Mouse (Mus musculus) lung, embryonic 16.5 days (tissue): Measurements from ENCODE around the gene Nxpe5. TPM values are rescaled to one million over a fixed set of nuclear protein-coding genes. Genes with fewer than 3 reads are reported as not detected.

ENCODE experiments used
- ATAC-seq: fragments of 200-750 bp; cut with Nextera tagmentation; 2 replicates; pipeline ENCODE4 v1.8.0; 2017; ENCODE audit warnings: low read depth, mild to moderate bottlenecking, moderate library complexity
- H3K27ac ChIP-seq: fragments of 300-500 bp; sonication (generic); 2 replicates; pipeline ENCODE4 v1.5.1; 2014; ENCODE audit warnings: mild to moderate bottlenecking, control low read depth, low read length
- H3K27me3 ChIP-seq: fragments of 300-500 bp; sonication (generic); 2 replicates; pipeline ENCODE4 v1.6.1; 2014; ENCODE audit warnings: low read depth, low read length, mixed read lengths; ENCODE audit not compliant: control insufficient read depth, insufficient read depth
- H3K36me3 ChIP-seq: fragments of 300-500 bp; sonication (generic); 2 replicates; pipeline ENCODE4 v1.6.1; 2014; ENCODE audit warnings: low read length; ENCODE audit not compliant: control insufficient read depth, insufficient read depth
- H3K4me1 ChIP-seq: fragments of 300-500 bp; sonication (generic); replicated peaks from 2 replicates; pipeline ENCODE4 v1.6.1; 2014; ENCODE audit warnings: low read length, mixed read lengths; ENCODE audit not compliant: control insufficient read depth, insufficient read depth
- H3K4me2 ChIP-seq: fragments of 300-500 bp; sonication (generic); 2 replicates; pipeline ENCODE4 v1.6.1; 2014; ENCODE audit warnings: low read depth, low read length, control low read depth
- H3K4me3 ChIP-seq: fragments of 300-500 bp; sonication (generic); 2 replicates; pipeline ENCODE4 v1.5.1; 2014; ENCODE audit warnings: mild to moderate bottlenecking, low read length, control low read depth
- H3K9ac ChIP-seq: fragments of 300-500 bp; sonication (generic); 2 replicates; pipeline ENCODE4 v1.6.1; 2014; ENCODE audit warnings: low read length, control low read depth
- H3K9me3 ChIP-seq: fragments of 300-500 bp; sonication (generic); 2 replicates; pipeline ENCODE4 v1.6.1; 2016; ENCODE audit warnings: low read length; ENCODE audit not compliant: control insufficient read depth
- WGBS: fragments of 180-500 bp; shearing (Covaris S2); extraction: QIAGEN DNeasy Blood & Tissue Kit; methylation state at CpG from one replicate; pipeline ENCODE4 v1.1.7; 2014; 5-methylcytosine and 5-hydroxymethylcytosine counted together
- polyA plus RNA-seq: library from polyadenylated mRNA; unstranded; fragments of >200 nt; fragmentation: Nextera tagmentation; extraction: Ambion mirVana; gene quantifications from 2 replicates; pipeline ENCODE4 v1.2.1, GENCODE M21; 2015

Nxpe5 gene
- polyA plus RNA-seq, 1 experiment from 2014 or later = not detected

GRCm38 (mm10) chr5:138279585-138280424, 54.1 kb downstream of the Nxpe5 start, which contains the start of the genes Gm43720, Gpc2 and Stag3:
Gene Gm43720 (minus strand): TSS chr5:138279958.
Gene Gpc2 (minus strand): TSS chr5:138280005.
Gene Stag3 (plus strand): TSS chr5:138280240.
- under 1% methylated on average over 56 of the region's 56 CpGs for WGBS
- Histone ChIP-seq H3K36me3 (0 out of 2 replicates have a peak, but pooled peaks cover 2% of the 10 kb centered on the region), H3K9ac (peak within 1 kb of the TSS; percentile 75), H3K4me3 (peak within 1 kb of the TSS; percentile 75), H3K4me1 (peaks cover 19% of the 10 kb centered on the region), H3K27ac (0 out of 2 replicates have a peak within 1 kb of the TSS, but pooled peaks have one; percentile 13), H3K9me3 (peaks cover 8% of the 10 kb centered on the region), H3K27me3 (0 out of 2 replicates have a peak, but pooled peaks cover 2% of the 10 kb centered on the region), H3K4me2 (peak within 1 kb of the TSS; percentile 89)
- ATAC-seq = peak; percentile 99

DNA sequence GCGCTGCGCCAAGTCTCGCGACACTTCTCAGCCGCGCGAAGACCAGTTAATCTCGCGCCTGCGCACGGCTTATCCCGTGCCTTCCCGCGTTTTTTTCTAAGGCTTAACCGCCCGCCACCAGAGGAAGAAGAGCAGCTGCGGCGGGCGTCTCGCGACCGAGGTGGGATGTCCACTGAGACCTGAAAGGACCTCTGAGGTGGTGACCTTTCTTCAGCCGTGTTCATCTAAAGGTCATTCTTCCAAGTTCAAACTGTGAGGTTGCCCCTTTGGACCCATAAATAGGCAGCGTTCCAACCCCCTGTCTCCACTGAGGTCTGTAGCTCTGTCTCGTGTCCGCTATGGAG, 54.7 kb downstream of the Nxpe5 start:
- H3K4me3 ChIP-seq = peak overlapping the region; percentile 75
- peaks cover 15% of the 10 kb centered on the region for H3K4me1 ChIP-seq
- ATAC-seq = no peak
- no peak overlapping the region for H3K27ac ChIP-seq
- 0 out of 2 replicates have a peak overlapping the region, but pooled peaks have one; percentile 28 for H3K9ac ChIP-seq
- H3K9me3 ChIP-seq = peaks cover 8% of the 10 kb centered on the region
- H3K36me3 ChIP-seq = 0 out of 2 replicates have a peak, but pooled peaks cover 2% of the 10 kb centered on the region
- WGBS = 20% methylated on average over 26 of the region's 26 CpGs
- peak overlapping the region; percentile 89 for H3K4me2 ChIP-seq
- H3K27me3 ChIP-seq = 0 out of 2 replicates have a peak, but pooled peaks cover 2% of the 10 kb centered on the region

DNA sequence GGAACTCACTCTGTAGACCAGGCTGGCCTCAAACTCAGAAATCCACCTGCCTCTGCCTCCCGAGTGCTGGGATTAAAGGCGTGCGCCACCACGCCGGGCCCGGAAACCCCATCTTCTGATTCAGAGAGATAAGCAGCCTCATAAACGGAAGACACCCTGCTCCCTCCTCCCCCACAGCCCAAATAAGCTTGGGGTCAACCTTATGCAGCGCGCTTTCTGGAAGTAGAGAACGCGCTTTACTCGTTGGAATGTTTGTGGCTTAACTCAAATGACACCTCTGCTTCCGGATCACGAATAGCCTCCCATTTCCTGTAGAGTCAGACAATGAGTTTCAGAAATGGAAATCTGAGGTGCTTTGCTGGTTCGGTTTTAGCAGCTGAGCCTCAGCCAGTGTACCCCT, 55.1 kb downstream of the Nxpe5 start:
- Histone ChIP-seq H3K27ac (no peak overlapping the region), H3K9ac (no peak overlapping the region), H3K36me3 (0 out of 2 replicates have a peak, but pooled peaks cover 2% of the 10 kb centered on the region), H3K27me3 (0 out of 2 replicates have a peak, but pooled peaks cover 2% of the 10 kb centered on the region), H3K9me3 (peaks cover 8% of the 10 kb centered on the region), H3K4me2 (no peak overlapping the region), H3K4me3 (no peak overlapping the region), H3K4me1 (peaks cover 13% of the 10 kb centered on the region)
- 89% methylated on average over 15 of the region's 15 CpGs for WGBS
- no peak for ATAC-seq

DNA sequence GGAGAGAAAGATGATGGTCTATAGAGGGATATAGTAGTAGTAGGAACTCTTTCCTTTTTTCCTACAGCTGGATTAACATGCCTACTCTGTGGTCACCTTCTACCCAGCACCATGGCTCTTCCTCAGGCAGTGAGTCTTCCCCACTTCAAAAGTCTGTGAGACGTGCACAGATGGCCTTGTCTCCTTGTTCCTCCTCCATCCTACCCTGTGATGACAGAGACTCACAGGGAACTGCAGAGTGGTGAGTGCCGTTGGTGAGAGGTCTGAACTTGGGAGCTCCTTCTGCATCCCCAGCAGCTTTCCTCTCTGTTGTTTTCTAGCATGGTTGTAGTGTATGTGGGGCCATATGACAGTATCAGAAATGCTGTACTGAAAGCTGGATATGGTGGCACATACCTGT, 56.1 kb downstream of the Nxpe5 start:
- H3K36me3 ChIP-seq = 0 out of 2 replicates have a peak, but pooled peaks cover 2% of the 10 kb centered on the region
- H3K27me3 ChIP-seq = 0 out of 2 replicates have a peak, but pooled peaks cover 2% of the 10 kb centered on the region
- H3K9ac ChIP-seq = no peak overlapping the region
- no peak for ATAC-seq
- peaks cover 8% of the 10 kb centered on the region for H3K9me3 ChIP-seq
- 88% methylated on average over 2 of the region's 2 CpGs for WGBS
- H3K4me2 ChIP-seq = no peak overlapping the region
- H3K4me3 ChIP-seq = no peak overlapping the region
- no peak overlapping the region for H3K27ac ChIP-seq
- peaks cover 13% of the 10 kb centered on the region for H3K4me1 ChIP-seq

DNA sequence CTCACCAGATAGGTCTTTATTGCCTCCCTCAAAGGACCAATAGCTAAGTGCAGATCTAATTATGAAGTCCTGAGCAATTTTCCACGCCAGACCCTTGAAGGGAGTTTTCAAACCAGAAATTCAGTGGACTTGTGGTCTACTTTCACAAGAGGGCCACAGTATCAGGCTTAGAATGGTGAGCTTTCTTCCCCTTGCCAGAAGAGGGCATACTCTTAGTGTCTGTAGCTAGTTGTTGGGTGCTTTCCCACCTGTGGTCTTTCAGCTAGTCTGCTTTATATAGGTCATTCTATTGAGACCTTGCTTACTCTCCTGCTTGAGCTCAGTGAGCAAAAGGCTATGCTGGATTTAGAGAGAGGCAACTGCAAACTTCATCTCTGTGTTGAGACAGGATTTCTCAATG, 57.8 kb downstream of the Nxpe5 start:
- Histone ChIP-seq H3K9me3 (peaks cover 8% of the 10 kb centered on the region), H3K27me3 (0 out of 2 replicates have a peak, but pooled peaks cover 2% of the 10 kb centered on the region), H3K4me3 (no peak overlapping the region), H3K9ac (no peak overlapping the region), H3K4me2 (no peak overlapping the region), H3K27ac (no peak overlapping the region), H3K4me1 (peaks cover 13% of the 10 kb centered on the region), H3K36me3 (no peaks in the 10 kb centered on the region)
- WGBS = 49% methylated on average over 1 of the region's 1 CpGs
- no peak for ATAC-seq

DNA sequence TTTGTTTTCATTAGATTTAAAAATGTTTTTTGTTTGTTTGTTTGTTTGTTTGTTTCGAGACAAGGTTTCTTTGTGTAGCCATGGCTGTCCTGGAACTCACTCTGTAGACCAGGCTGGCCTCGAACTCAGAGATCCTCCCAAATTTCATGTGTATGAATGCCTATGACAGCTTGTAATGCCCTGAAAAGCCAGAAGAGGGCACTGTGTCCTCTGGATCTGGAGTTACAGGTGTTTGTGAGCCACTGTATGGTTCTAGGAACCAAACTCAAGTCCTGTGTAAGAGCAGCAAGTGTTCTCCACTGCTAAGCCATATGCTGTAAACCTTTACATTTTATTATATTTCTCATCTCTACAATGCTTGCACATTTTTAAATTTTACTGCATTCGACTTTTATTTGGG, 62.2 kb downstream of the Nxpe5 start:
- WGBS = 63% methylated on average over 3 of the region's 3 CpGs
- no peaks in the 10 kb centered on the region for H3K9me3 ChIP-seq
- no peak for ATAC-seq
- H3K27ac ChIP-seq = no peak overlapping the region
- no peaks in the 10 kb centered on the region for H3K27me3 ChIP-seq
- H3K9ac ChIP-seq = no peak overlapping the region
- H3K4me3 ChIP-seq = no peak overlapping the region
- H3K4me1 ChIP-seq = no peaks in the 10 kb centered on the region
- no peaks in the 10 kb centered on the region for H3K36me3 ChIP-seq
- no peak overlapping the region for H3K4me2 ChIP-seq

- H3K9me3 ChIP-seq = no peaks in the 10 kb centered on the region
- ATAC-seq = no peak
- no peaks in the 10 kb centered on the region for H3K4me1 ChIP-seq
- H3K9ac ChIP-seq = no peak overlapping the region
- H3K27ac ChIP-seq = no peak overlapping the region
- 74% methylated on average over 1 of the region's 1 CpGs for WGBS
- H3K36me3 ChIP-seq = no peaks in the 10 kb centered on the region
- no peak overlapping the region for H3K4me3 ChIP-seq
- H3K27me3 ChIP-seq = no peaks in the 10 kb centered on the region
- H3K4me2 ChIP-seq = no peak overlapping the region
These were observed 65.9 kb downstream of the Nxpe5 start for GRCm38 (mm10) chr5:138291638-138292037.

- Histone ChIP-seq H3K36me3 (no peaks in the 10 kb centered on the region), H3K9me3 (no peaks in the 10 kb centered on the region), H3K4me3 (no peak overlapping the region), H3K27me3 (no peaks in the 10 kb centered on the region), H3K4me1 (no peaks in the 10 kb centered on the region), H3K27ac (no peak overlapping the region), H3K9ac (no peak overlapping the region), H3K4me2 (no peak overlapping the region)
- ATAC-seq = no peak
These were observed 68.5 kb downstream of the Nxpe5 start for GRCm38 (mm10) chr5:138294158-138294557.

DNA sequence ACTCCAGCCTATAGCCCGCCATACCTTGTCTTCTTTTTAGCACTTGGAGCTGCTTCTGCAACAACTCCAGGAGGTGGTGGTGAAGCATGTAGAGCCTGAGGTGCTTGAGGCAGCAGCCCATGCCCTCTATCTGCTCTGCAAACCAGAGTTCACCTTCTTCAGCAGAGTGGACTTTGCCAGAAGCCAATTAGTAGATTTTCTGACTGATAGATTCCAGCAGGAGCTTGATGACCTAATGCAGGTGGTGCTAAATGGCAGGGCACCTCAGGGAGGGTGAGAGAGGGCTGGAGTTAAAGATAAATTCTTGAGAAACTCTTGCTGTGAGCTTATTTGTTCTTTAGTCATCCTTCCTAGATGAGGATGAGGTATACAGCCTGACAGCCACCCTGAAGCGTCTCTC, 73.9 kb downstream of the Nxpe5 start:
- no peaks in the 10 kb centered on the region for H3K27me3 ChIP-seq
- no peak overlapping the region for H3K27ac ChIP-seq
- no peak overlapping the region for H3K4me2 ChIP-seq
- ATAC-seq = no peak
- no peaks in the 10 kb centered on the region for H3K4me1 ChIP-seq
- no peak overlapping the region for H3K9ac ChIP-seq
- H3K9me3 ChIP-seq = no peaks in the 10 kb centered on the region
- WGBS = 78% methylated on average over 2 of the region's 2 CpGs
- no peaks in the 10 kb centered on the region for H3K36me3 ChIP-seq
- no peak overlapping the region for H3K4me3 ChIP-seq
